ENCODE assay signal across 13 mouse cellular contexts in genomic region chr6:34637588-34638438, GRCm38 (mm10). TPM values are rescaled to one million over a fixed set of nuclear protein-coding genes. Genes with fewer than 3 reads are reported as not detected.
DNase-seq lines count a peak whose midpoint lies in the region; ATAC-seq lines count a peak whose summit lies in the region.
"Had no signal": no experiment of that assay in that cellular context is flagged by ENCODE, and none has a peak within 500 bp of the region (broad histone marks: within the 10 kb centered on the region; RNA-seq: fewer than 3 reads in every experiment).

No protein-coding gene starts in this region.

- no peak overlapping the region for H3K4me3 ChIP-seq in hindbrain, embryonic 10.5 days
- no peak overlapping the region for H3K4me3 ChIP-seq in hindbrain, embryonic 13.5 days
- H3K4me3 ChIP-seq in lung, embryonic 16.5 days (ENCODE audit: low read length), result no peak overlapping the region
- no peak overlapping the region for H3K4me3 ChIP-seq in stomach, embryonic 15.5 days (replicated peaks)
- H3K4me3 ChIP-seq: midbrain, embryonic 12.5 days; neural tube, embryonic 12.5 days had no signal

- H3K4me2 ChIP-seq in hindbrain, embryonic 13.5 days, result no peak overlapping the region
- no peak overlapping the region for H3K4me2 ChIP-seq in lung, embryonic 16.5 days (ENCODE audit: low read depth, low read length)
- H3K4me2 ChIP-seq in stomach, embryonic 15.5 days, result no peak overlapping the region
- H3K4me2 ChIP-seq: midbrain, embryonic 12.5 days; neural tube, embryonic 12.5 days had no signal

- no peaks in the 10 kb centered on the region for H3K36me3 ChIP-seq in hindbrain, embryonic 10.5 days
- no peaks in the 10 kb centered on the region for H3K36me3 ChIP-seq in hindbrain, embryonic 13.5 days
- H3K36me3 ChIP-seq in lung, embryonic 16.5 days (ENCODE audit: control insufficient read depth, insufficient read depth, low read length), result no peaks in the 10 kb centered on the region
- H3K36me3 ChIP-seq in stomach, embryonic 15.5 days, result no peaks in the 10 kb centered on the region
- H3K36me3 ChIP-seq: midbrain, embryonic 12.5 days; neural tube, embryonic 12.5 days had no signal

- no peaks in the 10 kb centered on the region for H3K9me3 ChIP-seq in hindbrain, embryonic 10.5 days
- H3K9me3 ChIP-seq in hindbrain, embryonic 13.5 days, result no peaks in the 10 kb centered on the region
- no peaks in the 10 kb centered on the region for H3K9me3 ChIP-seq in lung, embryonic 16.5 days (ENCODE audit: control insufficient read depth, low read length)
- H3K9me3 ChIP-seq in stomach, embryonic 15.5 days, result no peaks in the 10 kb centered on the region
- H3K9me3 ChIP-seq: midbrain, embryonic 12.5 days; neural tube, embryonic 12.5 days had no signal

- ATAC-seq in hindbrain, embryonic 13.5 days (ENCODE audit: low FRiP score), result no peak
- 0 out of 2 replicates have a peak, but pooled peaks have one; percentile 7 for ATAC-seq in lung, embryonic 16.5 days (ENCODE audit: low read depth)
- ATAC-seq in stomach, embryonic 15.5 days (ENCODE audit: insufficient read depth, low FRiP score, low read depth), result no peak

- H3K4me1 ChIP-seq in hindbrain, embryonic 10.5 days (replicated peaks), result peaks cover 5% of the 10 kb centered on the region; the same call in 1 of the 2 replicates
- H3K4me1 ChIP-seq in hindbrain, embryonic 13.5 days (replicated peaks), result no peaks in the 10 kb centered on the region
- peaks cover 25% of the 10 kb centered on the region for H3K4me1 ChIP-seq in lung, embryonic 16.5 days (replicated peaks; ENCODE audit: control insufficient read depth, insufficient read depth, low read length)
- H3K4me1 ChIP-seq in stomach, embryonic 15.5 days, result peaks cover 16% of the 10 kb centered on the region; the same call in 1 of the 2 replicates
- H3K4me1 ChIP-seq: midbrain, embryonic 12.5 days had no signal

- DNase-seq in embryo, embryonic 10 days (ENCODE audit: low spot score), result peak; percentile 47
- DNase-seq in embryo, embryonic 11 days, result no peak
- peak; percentile 13 for DNase-seq in hindbrain, embryonic 10.5 days (ENCODE audit: low spot score)
- no peak for DNase-seq in lung, postnatal 14 days
- DNase-seq in retina, embryonic 14.5 days (ENCODE audit: low spot score), result no peak
- DNase-seq: cerebellum, adult 18-20 months; lung, adult 18-20 months; right cerebral cortex, adult 18-20 months had no signal

- H3K9ac ChIP-seq in hindbrain, embryonic 13.5 days, result no peak overlapping the region
- H3K9ac ChIP-seq in lung, embryonic 16.5 days (ENCODE audit: low read length), result no peak overlapping the region
- no peak overlapping the region for H3K9ac ChIP-seq in stomach, embryonic 15.5 days
- H3K9ac ChIP-seq: midbrain, embryonic 12.5 days; neural tube, embryonic 12.5 days had no signal

- no peaks in the 10 kb centered on the region for H3K27me3 ChIP-seq in hindbrain, embryonic 10.5 days (ENCODE audit: insufficient read depth, poor library complexity, severe bottlenecking)
- no peaks in the 10 kb centered on the region for H3K27me3 ChIP-seq in hindbrain, embryonic 13.5 days
- no peaks in the 10 kb centered on the region for H3K27me3 ChIP-seq in lung, embryonic 16.5 days (ENCODE audit: control insufficient read depth, insufficient read depth, low read depth, low read length)
- H3K27me3 ChIP-seq in stomach, embryonic 15.5 days (replicated peaks), result no peaks in the 10 kb centered on the region
- H3K27me3 ChIP-seq: midbrain, embryonic 12.5 days; neural tube, embryonic 12.5 days had no signal

- H3K27ac ChIP-seq in hindbrain, embryonic 10.5 days, result 0 out of 2 replicates have a peak overlapping the region, but pooled peaks have one; percentile 35
- H3K27ac ChIP-seq in hindbrain, embryonic 13.5 days, result no peak overlapping the region
- H3K27ac ChIP-seq in lung, embryonic 16.5 days (ENCODE audit: low read length), result peak overlapping the region; percentile 58
- H3K27ac ChIP-seq in stomach, embryonic 15.5 days, result peak overlapping the region; percentile 51; the same call in 1 of the 2 replicates
- H3K27ac ChIP-seq: midbrain, embryonic 12.5 days; neural tube, embryonic 12.5 days had no signal

- WGBS in hindbrain, embryonic 10.5 days, result 64% methylated on average over 10 of the region's 10 CpGs
- WGBS in hindbrain, embryonic 13.5 days, result 65% methylated on average over 10 of the region's 10 CpGs
- WGBS in lung, embryonic 16.5 days, result 51% methylated on average over 10 of the region's 10 CpGs
- 55% methylated on average over 10 of the region's 10 CpGs for WGBS in stomach, embryonic 15.5 days

RNA-seq across cellular contexts. Expression of gene Cald1, which starts 39.5 kb away (rescaled TPM):
- 117 and 144 TPM in 2 replicates for polyA plus RNA-seq in hindbrain, embryonic 10.5 days (2016; fragmentation: Nextera tagmentation; extraction: Ambion mirVana)
- 80.0 and 84.0 TPM in 2 replicates for polyA plus RNA-seq in hindbrain, embryonic 13.5 days (2015; fragmentation: Nextera tagmentation; extraction: Ambion mirVana)
- 243 and 279 TPM in 2 replicates for polyA plus RNA-seq in lung, embryonic 16.5 days (2015; fragmentation: Nextera tagmentation; extraction: Ambion mirVana)
- polyA plus RNA-seq in stomach, embryonic 15.5 days (2015; fragmentation: Nextera tagmentation; extraction: Ambion mirVana), result 396 and 401 TPM in 2 replicates

Comparison
In these comparisons a context has a peak if more than half of its experiments do, and no peak if none do; other contexts are left out.
1. DNase-seq: peak in embryo, embryonic 10 days (single experiment) and hindbrain, embryonic 10.5 days (single experiment); none in embryo, embryonic 11 days (single experiment), lung, postnatal 14 days (single experiment) and retina, embryonic 14.5 days (single experiment).